Mouse (Mus musculus): ENCODE data around the gene Ccdc80.

- TF ChIP-seq GATA1 (IDR thresholded peaks at IDR 0.05; ENCODE audit: borderline replicate concordance, low read length) (no peak), FLI1 (IDR thresholded peaks at IDR 0.05; ENCODE audit: low read length) (no peak)
Observed at GRCm38 (mm10) chr16:45095561-45096482, 2.6 kb downstream of the Ccdc80 start.
